In genomic region chr11:114675341-114675825, GRCm38 (mm10) we compare ENCODE assay signal across 8 mouse cellular contexts. TPM values are rescaled to one million over a fixed set of nuclear protein-coding genes. Genes with fewer than 3 reads are reported as not detected.
DNase-seq lines count a peak whose midpoint lies in the region; ATAC-seq and TF ChIP-seq lines count a peak whose summit lies in the region.

TSS of gene Ttyh2 (plus strand) at chr11:114675431.

- no peaks in the 10 kb centered on the region for H3K27me3 ChIP-seq in embryonic facial prominence, embryonic 15.5 days
- H3K27me3 ChIP-seq in heart, embryonic 10.5 days (ENCODE audit: insufficient read depth, poor library complexity, severe bottlenecking), result peaks cover 13% of the 10 kb centered on the region
- H3K27me3 ChIP-seq in kidney, embryonic 14.5 days (ENCODE audit: control insufficient read depth, insufficient read depth, low read length), result no peaks in the 10 kb centered on the region
- no peaks in the 10 kb centered on the region for H3K27me3 ChIP-seq in liver, embryonic 11.5 days (replicated peaks; ENCODE audit: control insufficient read depth, insufficient read depth, low read length)
- no peaks in the 10 kb centered on the region for H3K27me3 ChIP-seq in myocyte (ENCODE audit: control insufficient read depth, insufficient read depth, insufficient read length)
- no peaks in the 10 kb centered on the region for H3K27me3 ChIP-seq in stomach, embryonic 14.5 days (ENCODE audit: control insufficient read depth, insufficient read depth, low read length)

- peak within 1 kb of the TSS; percentile 88 for H3K27ac ChIP-seq in bone marrow macrophage, adult 2 months (ENCODE audit: insufficient read depth, low read depth, low read length)
- H3K27ac ChIP-seq in embryonic facial prominence, embryonic 15.5 days (replicated peaks), result peak within 1 kb of the TSS; percentile 78
- H3K27ac ChIP-seq in heart, embryonic 10.5 days, result peak within 1 kb of the TSS; percentile 76
- H3K27ac ChIP-seq in kidney, embryonic 14.5 days (ENCODE audit: low read depth, low read length), result 0 out of 2 replicates have a peak within 1 kb of the TSS, but pooled peaks have one; percentile 5
- peak within 1 kb of the TSS; percentile 13; the same call in 1 of the 2 replicates for H3K27ac ChIP-seq in liver, embryonic 11.5 days (ENCODE audit: low read depth, low read length)
- H3K27ac ChIP-seq in stomach, embryonic 14.5 days (ENCODE audit: low read length), result no peak within 1 kb of the TSS

- H3K4me3 ChIP-seq in bone marrow macrophage, adult 2 months (ENCODE audit: insufficient read depth, low read length), result peak within 1 kb of the TSS; percentile 99
- H3K4me3 ChIP-seq in embryonic facial prominence, embryonic 15.5 days (replicated peaks), result peak within 1 kb of the TSS; percentile 66
- H3K4me3 ChIP-seq in heart, embryonic 10.5 days, result peak within 1 kb of the TSS; percentile 77
- H3K4me3 ChIP-seq in kidney, embryonic 14.5 days (ENCODE audit: low read length), result peak within 1 kb of the TSS; percentile 52
- peak within 1 kb of the TSS; percentile 69 for H3K4me3 ChIP-seq in liver, embryonic 11.5 days (ENCODE audit: low read depth, low read length)
- H3K4me3 ChIP-seq in myocyte, result peak within 1 kb of the TSS; percentile 81
- H3K4me3 ChIP-seq in stomach, embryonic 14.5 days (ENCODE audit: low read depth, low read length), result peak within 1 kb of the TSS; percentile 51

- WGBS in embryonic facial prominence, embryonic 15.5 days, result under 1% methylated on average over 40 of the region's 40 CpGs
- WGBS in heart, embryonic 10.5 days, result under 1% methylated on average over 40 of the region's 40 CpGs
- WGBS in kidney, embryonic 14.5 days, result 0% methylated on average over 38 of the region's 40 CpGs
- WGBS in liver, embryonic 11.5 days, result under 1% methylated on average over 38 of the region's 40 CpGs
- under 1% methylated on average over 40 of the region's 40 CpGs for WGBS in stomach, embryonic 14.5 days

- peak within 1 kb of the TSS; percentile 66 for H3K9ac ChIP-seq in embryonic facial prominence, embryonic 15.5 days
- peak within 1 kb of the TSS; percentile 65 for H3K9ac ChIP-seq in kidney, embryonic 14.5 days (ENCODE audit: low read depth, low read length)
- peak within 1 kb of the TSS; percentile 67 for H3K9ac ChIP-seq in liver, embryonic 11.5 days (ENCODE audit: low read depth, low read length)
- peak within 1 kb of the TSS; percentile 31 for H3K9ac ChIP-seq in stomach, embryonic 14.5 days (replicated peaks; ENCODE audit: low read depth, low read length)

- peak within 1 kb of the TSS; percentile 95 for H3K4me2 ChIP-seq in embryonic facial prominence, embryonic 15.5 days (replicated peaks)
- peak within 1 kb of the TSS; percentile 93 for H3K4me2 ChIP-seq in kidney, embryonic 14.5 days (replicated peaks; ENCODE audit: low read depth, low read length)
- H3K4me2 ChIP-seq in liver, embryonic 11.5 days, result peak within 1 kb of the TSS; percentile 100
- H3K4me2 ChIP-seq in myocyte (ENCODE audit: low read depth), result peak within 1 kb of the TSS; percentile 99
- peak within 1 kb of the TSS; percentile 96 for H3K4me2 ChIP-seq in stomach, embryonic 14.5 days (replicated peaks; ENCODE audit: low read depth, low read length)

- peak; percentile 72 for DNase-seq in CD4-positive helper T cell, adult 2 months (ENCODE audit: low read depth, low spot score)
- DNase-seq in heart, embryonic 10.5 days (ENCODE audit: low spot score), result peak; percentile 95
- peak; percentile 88 for DNase-seq in liver, embryonic 11.5 days (ENCODE audit: low spot score)

- TF ChIP-seq POLR2A in bone marrow macrophage, adult 2 months (IDR thresholded peaks at IDR 0.05; ENCODE audit: borderline replicate concordance, low read depth, low read length), result peak; percentile 96
- TF ChIP-seq POLR2A in myocyte (IDR thresholded peaks at IDR 0.05; ENCODE audit: insufficient read length, low read depth), result peak; percentile 100

- TF ChIP-seq CTCF in bone marrow macrophage, adult 2 months (IDR thresholded peaks at IDR 0.05; ENCODE audit: low read depth, low read length), result no peak

- peak; percentile 88 for ATAC-seq in embryonic facial prominence, embryonic 15.5 days (ENCODE audit: insufficient number of reproducible peaks, low FRiP score, low TSS enrichment, low read depth)
- ATAC-seq in kidney, embryonic 14.5 days (ENCODE audit: low FRiP score, low TSS enrichment), result peak; percentile 90
- peak; percentile 87 for ATAC-seq in liver, embryonic 11.5 days (replicated peaks; ENCODE audit: low FRiP score)
- peak; percentile 89 for ATAC-seq in stomach, embryonic 14.5 days (ENCODE audit: insufficient number of reproducible peaks, insufficient read depth, low FRiP score, low read depth)

- no peaks in the 10 kb centered on the region for H3K9me3 ChIP-seq in embryonic facial prominence, embryonic 15.5 days (replicated peaks)
- no peaks in the 10 kb centered on the region for H3K9me3 ChIP-seq in heart, embryonic 10.5 days
- H3K9me3 ChIP-seq in kidney, embryonic 14.5 days (ENCODE audit: control insufficient read depth, low read length), result no peaks in the 10 kb centered on the region
- no peaks in the 10 kb centered on the region for H3K9me3 ChIP-seq in liver, embryonic 11.5 days (ENCODE audit: control insufficient read depth, low read length)
- H3K9me3 ChIP-seq in stomach, embryonic 14.5 days (ENCODE audit: control insufficient read depth, low read depth, low read length), result no peaks in the 10 kb centered on the region

- H3K79me2 ChIP-seq in myocyte (ENCODE audit: control insufficient read depth, insufficient read depth), result peaks cover 92% of the 10 kb centered on the region

- peaks cover 33% of the 10 kb centered on the region for H3K4me1 ChIP-seq in bone marrow macrophage, adult 2 months (ENCODE audit: control insufficient read depth, insufficient read depth, low read length)
- peaks cover 46% of the 10 kb centered on the region for H3K4me1 ChIP-seq in embryonic facial prominence, embryonic 15.5 days
- peaks cover 46% of the 10 kb centered on the region for H3K4me1 ChIP-seq in heart, embryonic 10.5 days
- H3K4me1 ChIP-seq in kidney, embryonic 14.5 days (ENCODE audit: control insufficient read depth, insufficient read depth, low read length), result peaks cover 22% of the 10 kb centered on the region
- peaks cover 34% of the 10 kb centered on the region for H3K4me1 ChIP-seq in liver, embryonic 11.5 days (replicated peaks; ENCODE audit: control insufficient read depth, insufficient read depth, low read length)
- H3K4me1 ChIP-seq in stomach, embryonic 14.5 days (ENCODE audit: control insufficient read depth, insufficient read depth, low read length), result peaks cover 29% of the 10 kb centered on the region; the same call in 1 of the 2 replicates

- peaks cover 34% of the 10 kb centered on the region for H3K36me3 ChIP-seq in embryonic facial prominence, embryonic 15.5 days
- H3K36me3 ChIP-seq in heart, embryonic 10.5 days, result peaks cover 39% of the 10 kb centered on the region
- peaks cover 38% of the 10 kb centered on the region for H3K36me3 ChIP-seq in kidney, embryonic 14.5 days (ENCODE audit: control insufficient read depth, insufficient read depth, low read length)
- peaks cover 27% of the 10 kb centered on the region for H3K36me3 ChIP-seq in liver, embryonic 11.5 days (ENCODE audit: control insufficient read depth, insufficient read depth, low read length)
- H3K36me3 ChIP-seq in myocyte (ENCODE audit: control insufficient read depth, insufficient read depth), result peaks cover 29% of the 10 kb centered on the region
- peaks cover 36% of the 10 kb centered on the region for H3K36me3 ChIP-seq in stomach, embryonic 14.5 days (ENCODE audit: control insufficient read depth, insufficient read depth, low read length)

- peak within 1 kb of the TSS; percentile 76 for H3ac ChIP-seq in myocyte (ENCODE audit: control insufficient read depth, insufficient read length)

TF ChIP-seq in myocyte, 11 proteins besides CTCF, POLR2A, EP300 and RAD21:
- no peak for TF ChIP-seq MAX (IDR thresholded peaks at IDR 0.05; ENCODE audit: low read depth)
- no peak for TF ChIP-seq USF1 (IDR thresholded peaks at IDR 0.05; ENCODE audit: low read depth)
- TF ChIP-seq TCF12 (IDR thresholded peaks at IDR 0.05; ENCODE audit: insufficient read depth, poor library complexity, severe bottlenecking), result no peak
- TF ChIP-seq POLR2AphosphoS2 (IDR thresholded peaks at IDR 0.05; ENCODE audit: insufficient read length, low read depth), result peak; percentile 100
- TF ChIP-seq TCF3 (IDR thresholded peaks at IDR 0.05; ENCODE audit: insufficient read length, low read depth), result no peak
- no peak for TF ChIP-seq E2F4 (IDR thresholded peaks at IDR 0.05; ENCODE audit: insufficient read depth)
- TF ChIP-seq REST (IDR thresholded peaks at IDR 0.05; ENCODE audit: insufficient read depth, insufficient read length), result peak; percentile 30
- TF ChIP-seq SRF (IDR thresholded peaks at IDR 0.05; ENCODE audit: control insufficient read depth, insufficient read length, low read depth), result peak; percentile 39
- peak in 2 of 3 experiments; percentile 7 to 53 for TF ChIP-seq MYOD1 (IDR thresholded peaks at IDR 0.05; ENCODE audit: control insufficient read depth in 1 of 3, insufficient read length in 2 of 3, low read depth in 2 of 3)
- TF ChIP-seq MYOG (IDR thresholded peaks at IDR 0.05; ENCODE audit: control insufficient read depth in 1 of 3, insufficient read depth in 1 of 3, insufficient read length in 2 of 3, low read depth in 2 of 3), result peak in 1 of 3 experiments; percentile 40
TF ChIP-seq in myocyte: peak in this region for 5.

RNA-seq across cellular contexts. Expression of gene Ttyh2, which starts in this region (rescaled TPM):
- polyA plus RNA-seq in bone marrow macrophage, adult 2 months (2012; ENCODE audit: insufficient read depth, insufficient read length, missing spikeins), result 29.6 and 37.5 TPM in 2 replicates
- polyA plus RNA-seq in embryonic facial prominence, embryonic 15.5 days (2015; fragmentation: Nextera tagmentation; extraction: Ambion mirVana), result 31.5 and 36.4 TPM in 2 replicates
- polyA plus RNA-seq in heart, embryonic 10.5 days (2016; fragmentation: Nextera tagmentation; extraction: Ambion mirVana), result 4.8 and 4.9 TPM in 2 replicates
- 9.1 and 10.4 TPM in 2 replicates for polyA plus RNA-seq in kidney, embryonic 14.5 days (2014; fragmentation: Nextera tagmentation; extraction: Ambion mirVana)
- 7.1 and 7.4 TPM in 2 replicates for polyA plus RNA-seq in liver, embryonic 11.5 days (2014; fragmentation: Nextera tagmentation; extraction: Ambion mirVana)
- 40.6 TPM for polyA plus RNA-seq in myocyte (2012; fragmentation: generic; extraction: Trizol)
- polyA plus RNA-seq in stomach, embryonic 14.5 days (2014; fragmentation: Nextera tagmentation; extraction: Ambion mirVana), result 12.5 and 13.8 TPM in 2 replicates
